Mouse (Mus musculus) adipocyte (in vitro differentiated cells): ENCODE results near the gene Prkch.

Source experiments
- DNase-seq: peaks from one replicate; pipeline ENCODE4 v3.0.0-alpha.2; 2016; ENCODE audit warnings: low spot score

Prkch gene

GRCm38 (mm10) chr12:73685875-73686274, 101.3 kb downstream of the Prkch start:
- no peak for DNase-seq

- DNase-seq = no peak
Measured at GRCm38 (mm10) chr12:73686456-73686855, 101.9 kb downstream of the Prkch start.

- peak; percentile 55 for DNase-seq
Measured at GRCm38 (mm10) chr12:73687077-73688035, 102.8 kb downstream of the Prkch start.

GRCm38 (mm10) chr12:73692321-73692720, 107.7 kb downstream of the Prkch start:
- no peak for DNase-seq

GRCm38 (mm10) chr12:73693347-73693746, 108.8 kb downstream of the Prkch start:
- DNase-seq = peak; percentile 16

GRCm38 (mm10) chr12:73694690-73695089, 110.1 kb downstream of the Prkch start:
- DNase-seq = no peak

GRCm38 (mm10) chr12:73695110-73695509, 110.5 kb downstream of the Prkch start:
- DNase-seq = no peak

- no peak for DNase-seq
Measured at GRCm38 (mm10) chr12:73696084-73696483, 111.5 kb downstream of the Prkch start.

GRCm38 (mm10) chr12:73696946-73697345, 112.3 kb downstream of the Prkch start:
- DNase-seq = no peak

GRCm38 (mm10) chr12:73698436-73698835, 113.8 kb downstream of the Prkch start:
- no peak for DNase-seq

GRCm38 (mm10) chr12:73698841-73699240, 114.2 kb downstream of the Prkch start:
- no peak for DNase-seq

GRCm38 (mm10) chr12:73699471-73700186, 115.0 kb downstream of the Prkch start:
- DNase-seq = no peak

GRCm38 (mm10) chr12:73700544-73701069, 116.0 kb downstream of the Prkch start:
- no peak for DNase-seq

GRCm38 (mm10) chr12:73701999-73702398, 117.4 kb downstream of the Prkch start:
- no peak for DNase-seq

- DNase-seq = no peak
Measured at GRCm38 (mm10) chr12:73704382-73704781, 119.8 kb downstream of the Prkch start.

GRCm38 (mm10) chr12:73705097-73705690, 120.6 kb downstream of the Prkch start:
- peak; percentile 78 for DNase-seq

GRCm38 (mm10) chr12:73708498-73708897, 123.9 kb downstream of the Prkch start:
- no peak for DNase-seq

GRCm38 (mm10) chr12:73708920-73709319, 124.3 kb downstream of the Prkch start:
- DNase-seq = peak; percentile 85

- no peak for DNase-seq
Measured at GRCm38 (mm10) chr12:73710846-73711245, 126.2 kb downstream of the Prkch start.

GRCm38 (mm10) chr12:73712122-73712521, 127.5 kb downstream of the Prkch start:
- no peak for DNase-seq

GRCm38 (mm10) chr12:73714589-73714988, 130.0 kb downstream of the Prkch start:
- no peak for DNase-seq

- no peak for DNase-seq
Measured at GRCm38 (mm10) chr12:73715331-73715730, 130.7 kb downstream of the Prkch start.
